Mouse (Mus musculus): ENCODE data around the gene Ube2d3.
A peak's percentile ranks its signal among the peaks of the same experiment; 100 is the strongest.

The Ube2d3 gene

DNA sequence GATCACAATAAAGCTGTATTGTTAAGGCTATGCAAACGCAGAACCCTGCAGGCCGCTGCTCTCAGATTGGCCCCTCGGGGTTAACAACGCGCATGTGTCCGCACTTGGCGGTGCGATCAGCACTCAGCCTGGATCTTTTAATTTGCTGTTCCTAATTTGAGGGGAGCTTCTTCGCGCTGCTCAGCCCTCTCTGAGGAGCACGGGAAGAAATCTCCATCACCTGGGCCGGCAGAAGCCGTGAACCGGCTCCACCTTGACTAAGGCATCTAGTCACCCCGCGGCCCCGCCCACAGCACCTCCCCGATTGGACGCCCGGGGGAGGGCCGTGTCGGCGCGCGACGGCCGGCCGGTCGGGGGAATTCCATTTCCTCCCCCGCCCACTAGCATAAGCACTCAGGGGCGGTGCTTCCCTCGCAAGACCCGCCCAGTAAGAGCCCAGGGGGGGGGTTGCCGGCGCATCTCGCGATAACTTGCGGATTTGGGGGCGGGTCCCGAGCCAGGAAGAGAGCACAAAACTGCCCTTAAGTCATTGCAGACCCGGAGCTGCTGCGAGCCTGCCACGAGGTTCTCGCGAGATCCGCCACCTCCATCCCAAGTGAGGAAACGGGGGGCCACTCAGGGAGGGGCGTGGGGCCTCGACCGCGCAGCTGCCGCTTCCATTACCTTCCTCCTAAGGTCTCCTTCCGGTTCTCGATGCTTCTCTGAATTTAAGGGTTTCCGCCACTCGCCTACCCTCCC, at the start of gene Ube2d3:
Ube2d3 (plus strand) TSS at position 392 of the 738 bp plus-strand sequence.
- peak; percentile 100 for DNase-seq

DNA sequence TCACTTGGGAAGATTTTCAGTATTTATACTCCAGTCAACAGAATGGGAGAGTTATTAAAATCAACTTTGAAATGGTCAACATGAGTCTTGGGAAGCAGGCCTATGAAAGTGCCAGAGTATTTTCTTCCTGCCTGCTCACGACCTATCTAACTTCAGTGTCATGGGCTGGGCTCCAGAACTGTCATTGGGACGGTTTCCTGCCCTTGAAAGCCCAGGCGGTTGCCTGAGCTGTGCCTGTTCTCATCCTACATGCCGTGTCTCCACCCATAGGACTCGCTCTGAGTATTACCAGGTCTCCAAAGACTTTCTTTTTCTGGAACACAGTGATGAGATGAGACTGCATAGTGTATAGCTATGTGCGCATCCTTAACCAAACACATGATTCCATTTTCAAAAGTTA, 44.8 kb upstream of the Ube2d3 start:
- no peak for DNase-seq

DNA sequence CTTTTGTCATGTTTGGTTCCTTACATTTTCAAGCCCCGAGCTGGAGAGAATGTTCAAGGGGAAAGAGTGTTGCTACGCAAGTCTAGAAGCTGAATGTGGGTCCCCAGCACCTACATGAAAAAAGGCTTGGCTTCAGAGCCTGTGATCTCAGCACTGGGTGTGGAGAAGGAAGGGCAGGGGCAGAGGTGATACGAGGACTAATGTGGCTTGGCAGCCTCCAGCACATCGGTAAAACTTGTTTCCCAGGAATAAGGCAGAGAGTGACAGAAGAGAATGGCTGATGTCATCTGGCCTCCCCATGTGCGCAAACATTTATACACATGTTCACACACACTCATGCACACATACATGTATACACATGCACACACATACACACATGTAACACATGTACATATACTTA, 42.9 kb upstream of the Ube2d3 start:
- no peak for DNase-seq

DNA sequence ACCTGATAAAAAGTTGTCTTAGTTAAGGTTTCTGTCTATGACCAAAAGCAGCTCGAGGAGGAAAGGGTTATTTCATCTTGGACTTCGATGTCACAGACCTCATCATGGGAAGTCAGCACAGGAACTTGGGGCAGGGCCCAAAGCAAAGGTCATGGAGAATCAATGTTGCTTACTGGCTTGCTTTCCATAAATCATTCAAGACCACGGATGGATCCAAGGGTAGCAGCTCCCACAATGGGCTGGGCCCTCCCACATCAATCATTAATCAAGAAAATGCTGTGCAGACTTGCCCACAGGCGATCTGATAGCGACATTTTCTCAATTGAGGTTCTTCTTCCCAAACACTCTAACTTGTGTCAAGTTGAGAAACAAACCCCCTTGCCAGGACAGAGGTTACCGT, 41.9 kb upstream of the Ube2d3 start:
- peak; percentile 75 for DNase-seq

DNA sequence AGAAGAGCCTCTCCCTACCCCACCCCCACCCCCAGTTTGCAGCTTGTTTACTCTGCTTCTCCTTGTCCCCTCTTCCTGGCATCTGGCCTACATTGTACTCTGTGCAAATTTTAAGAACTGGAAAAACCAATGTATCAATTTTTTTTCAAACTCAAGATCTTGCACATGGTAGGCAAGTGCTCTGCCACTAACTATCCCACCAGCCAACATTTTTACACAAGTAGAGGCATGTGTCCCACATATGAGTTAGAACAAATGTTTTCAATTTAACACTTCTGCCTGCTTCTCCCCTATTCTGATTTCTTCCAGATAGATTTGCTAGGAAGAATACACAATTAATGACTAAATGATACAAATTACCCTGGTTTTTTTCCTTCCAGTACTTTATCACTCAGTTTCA, 40.8 kb upstream of the Ube2d3 start:
- DNase-seq = no peak

DNA sequence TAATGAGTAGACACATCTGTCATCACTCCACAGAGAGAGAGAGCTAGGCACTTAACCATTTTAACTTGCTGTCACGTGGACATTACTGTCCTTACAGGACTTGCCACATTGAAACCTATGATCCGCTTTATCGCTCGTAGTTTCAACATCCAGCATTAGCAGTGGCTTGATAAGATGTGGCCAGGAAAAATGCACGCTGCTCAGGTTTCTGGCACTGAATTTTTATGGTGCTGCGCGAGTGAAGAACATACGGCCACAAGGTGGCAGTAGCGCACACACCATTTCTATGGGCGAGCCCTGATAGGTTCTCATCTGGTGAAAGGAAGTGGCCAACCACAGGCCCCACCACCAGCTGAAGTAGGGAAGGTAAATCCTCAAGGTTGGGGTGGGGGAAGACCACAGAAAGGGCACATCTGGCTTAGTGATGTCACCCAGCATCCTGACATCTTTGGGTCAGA, 35.7 kb upstream of the Ube2d3 start:
- DNase-seq = peak; percentile 78

DNA sequence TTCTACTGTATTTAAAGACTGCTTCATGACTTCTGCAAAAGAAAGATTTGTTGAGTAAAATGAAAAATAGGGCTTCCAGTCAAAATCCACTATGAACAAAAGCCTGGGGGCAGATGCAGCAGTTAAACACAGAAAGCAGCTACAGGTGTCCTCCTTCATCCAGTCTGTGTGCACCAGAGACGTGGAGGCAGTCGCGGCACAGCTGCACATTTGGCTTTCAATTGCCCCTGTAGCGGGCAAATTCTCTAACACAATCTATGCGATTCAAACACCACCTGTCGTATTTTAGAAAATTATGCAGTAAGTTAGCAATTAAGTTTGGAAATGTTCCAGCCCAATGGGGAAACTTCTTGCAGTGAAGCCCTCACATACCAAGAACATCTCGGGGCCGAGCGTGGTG, 34.7 kb upstream of the Ube2d3 start:
- DNase-seq = no peak

DNA sequence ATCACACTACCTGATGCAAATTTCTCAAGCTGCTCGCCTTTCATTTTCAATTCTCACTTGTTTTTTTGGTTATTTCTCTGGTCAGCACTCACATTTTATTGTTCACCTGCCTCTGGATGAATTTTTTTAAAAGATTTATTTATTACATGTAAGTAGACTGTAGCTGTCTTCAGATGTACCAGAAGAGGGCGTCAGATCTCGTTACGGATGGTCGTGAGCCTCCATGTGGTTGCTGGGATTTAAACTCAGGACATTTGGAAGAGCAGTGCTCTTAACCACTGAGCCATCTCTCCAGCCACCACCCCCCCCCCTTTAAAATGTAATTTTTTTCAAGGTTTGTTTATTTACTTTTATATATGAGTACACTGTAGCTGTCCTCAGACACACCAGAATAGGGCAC, 34.1 kb upstream of the Ube2d3 start:
- DNase-seq = no peak

DNA sequence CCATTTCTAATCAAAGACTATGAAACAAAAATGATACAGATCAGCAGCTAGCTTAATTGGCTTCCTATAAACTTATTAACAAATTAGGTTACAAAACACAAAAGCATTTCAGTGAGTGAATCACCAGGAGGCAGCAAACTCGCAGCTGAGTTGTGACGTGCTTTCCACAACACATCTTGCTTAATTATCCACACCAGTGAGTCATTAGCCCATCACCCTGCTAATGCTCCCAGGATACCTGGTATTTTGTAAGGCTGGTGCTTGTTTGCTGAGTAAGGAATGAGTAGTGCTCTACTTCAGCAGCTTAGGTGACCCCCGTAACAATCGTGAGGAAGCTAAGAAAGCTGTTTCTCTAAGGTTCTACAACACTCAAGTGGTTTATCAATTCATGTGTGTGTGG, 33.4 kb upstream of the Ube2d3 start:
- DNase-seq = no peak

DNA sequence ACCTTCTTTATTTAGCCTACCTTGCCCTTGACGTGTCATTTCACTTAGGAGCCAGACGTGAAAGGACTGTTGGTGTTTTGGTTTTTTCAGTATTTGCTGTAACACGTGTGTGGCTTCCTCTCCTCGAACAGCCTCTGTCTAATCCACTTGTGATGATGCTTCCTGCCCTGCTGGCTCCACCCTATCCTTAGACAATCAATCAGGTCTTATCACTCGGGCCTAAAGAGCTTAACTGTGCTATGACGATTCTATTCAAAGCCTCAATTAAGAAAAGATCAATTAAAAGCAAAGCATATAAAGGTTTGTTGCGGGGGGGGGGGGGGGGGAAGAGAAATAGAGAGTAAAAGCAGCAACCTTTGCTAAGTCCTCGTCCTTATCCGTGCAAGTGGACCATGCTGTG, 30.6 kb upstream of the Ube2d3 start:
- DNase-seq = no peak

DNA sequence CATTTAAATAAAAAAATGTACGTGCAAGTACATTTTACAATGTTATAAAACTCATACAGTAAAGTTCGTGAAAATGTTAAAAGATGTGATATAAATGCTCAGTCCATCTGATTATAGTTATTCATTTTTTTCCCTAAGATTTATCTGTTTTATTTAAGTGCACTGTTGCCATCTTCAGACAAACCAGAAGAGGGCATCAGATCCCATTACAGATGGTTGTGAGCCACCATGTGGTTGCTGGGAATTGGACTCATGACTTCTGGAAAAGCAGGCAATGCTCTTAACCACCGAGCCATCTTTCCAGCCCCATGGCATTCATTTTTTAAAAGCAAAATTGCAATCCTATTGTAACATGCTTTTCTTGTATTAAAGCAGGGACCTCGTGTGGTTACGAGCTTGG, 28.7 kb upstream of the Ube2d3 start:
- DNase-seq = no peak

DNA sequence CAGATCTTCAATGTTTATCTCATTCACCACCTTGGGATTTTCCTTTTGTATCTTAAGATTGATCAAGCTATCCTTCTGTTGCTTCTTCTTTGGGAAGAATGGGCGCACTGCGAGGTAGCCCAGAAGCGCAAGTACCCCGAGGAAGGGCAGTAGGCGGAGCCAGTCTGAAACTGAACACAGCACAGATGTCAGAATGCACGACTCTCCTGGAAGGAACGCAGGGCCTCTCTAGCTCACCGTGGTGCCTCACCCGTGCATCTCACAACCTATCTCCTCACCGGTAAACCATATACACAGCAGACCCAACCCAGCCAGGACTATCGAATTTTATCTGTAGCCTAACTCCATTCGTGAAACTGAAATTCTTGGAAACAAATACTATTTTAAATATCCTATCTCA, 26.9 kb upstream of the Ube2d3 start:
- DNase-seq = no peak

DNA sequence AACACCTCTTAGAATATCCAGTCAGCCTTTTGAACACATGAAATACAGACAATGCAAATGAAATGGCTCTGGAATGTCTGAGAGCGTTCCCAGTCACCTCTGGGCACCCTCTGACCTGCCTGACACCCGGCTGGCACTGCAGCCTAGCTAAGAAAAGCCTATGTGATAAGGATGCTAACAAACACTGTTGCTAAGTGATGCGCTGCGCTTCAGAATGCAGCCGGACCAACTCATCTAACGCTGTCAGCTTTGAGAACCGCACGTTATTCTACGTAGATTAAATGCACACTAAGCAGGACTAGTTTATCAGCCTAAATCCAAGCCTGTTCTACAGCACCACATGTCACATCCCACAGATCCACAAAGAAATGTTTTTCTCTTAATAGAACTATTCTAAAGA, 26.1 kb upstream of the Ube2d3 start:
- no peak for DNase-seq

DNA sequence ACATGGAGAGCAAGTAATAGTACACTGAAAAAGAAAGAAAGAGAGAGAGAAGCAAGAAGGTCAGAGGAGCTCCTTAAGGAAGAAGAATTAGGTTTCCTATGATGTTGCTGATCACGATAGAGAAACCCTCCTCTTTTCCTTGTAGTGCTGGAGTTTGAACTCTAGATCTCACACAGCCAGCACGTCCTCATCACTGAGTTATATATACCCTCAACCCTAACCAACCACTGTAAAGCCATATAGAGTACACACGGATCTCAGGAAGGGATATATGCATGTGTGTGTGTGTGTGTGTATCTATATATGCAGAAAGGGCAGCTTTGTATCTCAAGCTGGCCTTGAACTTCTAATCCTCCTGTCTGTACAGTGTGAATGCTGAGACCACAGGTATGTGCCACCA, 20.7 kb upstream of the Ube2d3 start:
- no peak for DNase-seq

DNA sequence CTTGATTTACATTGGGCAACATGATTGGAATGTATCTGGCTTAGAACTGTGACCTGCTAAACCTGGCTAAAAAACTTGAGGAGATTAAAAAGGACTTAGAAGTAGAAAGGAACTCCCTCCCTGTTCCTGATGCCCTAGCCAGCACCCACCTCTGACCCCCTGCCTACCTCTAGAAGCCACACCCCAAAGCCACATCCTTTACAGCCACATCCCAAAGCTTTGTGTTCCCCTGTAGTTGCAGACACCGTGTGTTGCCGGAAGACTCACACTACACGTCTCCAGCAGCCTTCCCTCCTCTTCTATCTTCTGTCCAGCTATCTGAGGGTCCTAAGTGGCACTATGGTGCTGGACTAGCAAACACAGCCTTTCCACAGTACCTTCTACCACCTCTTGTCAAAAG, 20.1 kb upstream of the Ube2d3 start:
- DNase-seq = no peak

DNA sequence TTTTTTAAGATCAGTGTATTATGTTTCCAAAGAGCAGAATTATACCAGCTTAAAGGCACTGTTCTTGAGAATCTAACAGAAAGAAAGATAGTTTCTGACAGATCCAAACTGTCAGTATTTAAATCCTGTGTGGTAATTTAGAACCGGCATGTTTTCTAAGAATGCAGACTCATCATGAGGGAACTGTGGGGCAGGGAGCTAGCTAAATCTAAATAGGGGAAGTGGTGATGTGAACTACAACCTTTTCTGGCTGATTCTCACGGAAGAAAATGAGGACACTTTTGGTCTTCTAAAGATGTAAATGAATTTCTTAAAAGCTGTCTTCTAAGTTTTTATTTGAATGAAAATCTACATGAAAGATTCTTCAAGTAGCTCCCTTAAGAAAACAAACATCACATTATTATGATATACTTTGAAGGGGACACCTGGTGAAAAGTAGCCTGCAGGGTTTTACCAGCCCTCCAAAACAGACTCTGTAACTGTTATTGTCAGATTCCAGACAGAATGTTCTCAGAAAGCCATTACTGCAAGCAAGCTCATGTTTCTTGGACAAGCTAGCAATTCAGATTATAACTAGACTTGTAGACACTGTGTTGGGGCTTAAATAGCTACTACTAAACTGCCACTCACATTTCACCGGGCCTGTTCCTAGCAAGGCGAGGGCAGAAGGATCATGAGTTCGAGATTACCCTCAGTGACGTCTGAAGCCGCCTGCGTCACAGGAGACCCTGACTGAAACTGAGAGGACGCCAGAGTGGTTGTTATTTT, 17.2 kb upstream of the Ube2d3 start:
- DNase-seq = no peak

DNA sequence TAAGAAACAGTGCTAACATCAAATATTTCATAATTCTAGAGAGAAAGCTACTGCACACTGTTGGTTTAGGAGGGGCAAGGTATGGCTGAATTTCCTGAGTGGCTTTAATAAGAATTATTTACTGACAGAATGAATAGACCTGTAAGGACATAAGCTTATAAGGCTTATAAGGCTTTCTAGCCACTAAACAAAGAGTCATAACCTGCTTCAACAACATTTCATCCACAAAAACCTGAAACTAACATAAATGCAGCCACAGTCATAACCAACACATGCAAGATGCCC, 16.7 kb upstream of the Ube2d3 start:
- DNase-seq = no peak

DNA sequence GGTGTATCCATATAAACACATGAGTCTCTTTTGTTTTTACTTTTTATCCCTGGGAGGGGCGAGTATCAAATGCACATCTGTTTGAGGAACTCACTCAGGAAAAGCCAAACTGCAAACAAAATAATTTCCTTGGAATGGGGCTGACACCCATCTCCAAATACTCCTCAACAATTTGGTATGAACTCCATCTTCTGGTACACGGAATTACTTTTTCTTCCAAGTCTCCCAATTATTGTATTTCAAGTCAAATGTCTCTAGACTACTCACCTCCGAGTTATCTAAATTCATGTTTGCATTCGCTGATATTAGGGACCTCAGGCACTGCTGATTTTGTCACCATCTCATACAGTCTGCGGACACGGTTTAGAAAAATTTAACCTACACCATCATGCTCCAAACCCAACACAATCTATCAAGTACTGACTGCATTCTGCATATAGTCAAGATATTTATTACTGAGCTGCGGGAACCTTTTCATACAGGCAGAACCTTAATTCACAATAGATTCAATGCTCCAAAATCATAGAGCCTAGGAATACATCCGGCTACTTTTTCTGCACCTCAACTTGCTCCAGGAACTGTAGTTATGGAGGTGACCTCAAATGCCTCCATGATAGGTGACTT, 15.6 kb upstream of the Ube2d3 start:
- DNase-seq = no peak

DNA sequence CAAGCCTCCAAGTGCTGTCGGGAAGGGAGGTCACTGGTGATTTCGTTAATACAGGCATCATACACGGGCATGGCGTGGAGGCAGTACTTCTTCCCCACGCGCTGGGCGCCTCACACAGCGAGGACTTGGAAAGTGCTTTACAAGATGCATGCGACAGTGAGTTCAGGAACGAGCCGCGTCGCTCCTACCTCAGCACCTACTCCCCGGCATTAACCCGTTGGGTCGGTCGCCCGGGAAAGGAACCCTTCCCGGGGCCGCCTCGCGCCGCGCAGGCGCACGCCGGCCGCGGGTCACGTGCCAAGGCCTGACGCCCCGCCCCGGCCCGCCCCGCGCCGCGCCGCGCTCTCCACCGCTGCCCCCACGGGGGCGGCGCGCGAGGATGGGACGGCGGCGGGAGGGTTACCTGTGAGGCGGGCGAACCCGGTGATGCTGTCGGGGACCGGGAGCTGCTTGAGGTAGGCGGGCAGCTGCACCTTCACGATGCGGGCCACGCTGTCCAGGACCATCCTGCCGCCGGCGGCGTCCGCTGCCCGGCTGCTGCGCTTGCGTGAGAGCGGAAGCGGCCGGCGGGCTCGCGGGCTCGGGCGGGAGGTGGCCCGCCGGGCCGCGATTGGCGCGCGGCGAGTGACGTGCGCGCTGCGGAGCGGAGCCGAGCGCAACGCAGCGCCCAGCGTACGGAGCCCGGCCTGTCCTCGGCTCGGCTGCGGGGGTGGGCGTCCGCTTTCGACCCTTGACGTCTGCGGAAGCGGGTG, 14.9 kb upstream of the Ube2d3 start:
- DNase-seq = peak; percentile 83

DNA sequence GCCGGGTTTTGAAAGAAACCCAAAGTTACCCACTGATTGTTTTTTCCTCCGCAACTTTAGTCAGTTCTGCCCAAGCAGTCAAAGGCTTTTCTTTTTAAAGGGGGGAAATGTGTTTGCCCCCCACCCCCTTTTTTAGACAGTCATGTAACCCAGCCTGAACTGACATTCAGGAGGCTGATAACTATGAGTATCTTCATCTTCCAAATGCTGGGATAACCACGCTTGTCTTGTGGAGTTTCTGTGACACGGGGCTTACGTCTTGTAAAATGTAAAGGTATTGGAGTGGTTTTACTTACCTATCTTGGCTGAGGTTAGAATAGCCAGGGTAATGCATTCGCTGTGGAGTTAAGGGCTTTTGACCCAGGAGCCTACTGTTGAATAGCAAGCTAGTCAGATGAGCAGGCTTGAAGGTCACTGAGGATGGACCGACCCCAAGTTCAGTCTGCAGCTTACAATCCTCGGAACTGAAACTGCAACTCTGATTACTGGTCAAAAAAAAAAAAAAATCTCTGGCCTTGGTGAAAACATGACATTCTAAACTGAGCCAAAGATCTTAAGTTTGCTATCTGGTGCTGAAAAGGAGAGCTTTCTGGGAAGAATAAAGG, 14.2 kb upstream of the Ube2d3 start, which contains the start of gene Cisd2:
Cisd2 (minus strand) TSS at position 318 of the 605 bp plus-strand sequence.
- DNase-seq = peak; percentile 48

DNA sequence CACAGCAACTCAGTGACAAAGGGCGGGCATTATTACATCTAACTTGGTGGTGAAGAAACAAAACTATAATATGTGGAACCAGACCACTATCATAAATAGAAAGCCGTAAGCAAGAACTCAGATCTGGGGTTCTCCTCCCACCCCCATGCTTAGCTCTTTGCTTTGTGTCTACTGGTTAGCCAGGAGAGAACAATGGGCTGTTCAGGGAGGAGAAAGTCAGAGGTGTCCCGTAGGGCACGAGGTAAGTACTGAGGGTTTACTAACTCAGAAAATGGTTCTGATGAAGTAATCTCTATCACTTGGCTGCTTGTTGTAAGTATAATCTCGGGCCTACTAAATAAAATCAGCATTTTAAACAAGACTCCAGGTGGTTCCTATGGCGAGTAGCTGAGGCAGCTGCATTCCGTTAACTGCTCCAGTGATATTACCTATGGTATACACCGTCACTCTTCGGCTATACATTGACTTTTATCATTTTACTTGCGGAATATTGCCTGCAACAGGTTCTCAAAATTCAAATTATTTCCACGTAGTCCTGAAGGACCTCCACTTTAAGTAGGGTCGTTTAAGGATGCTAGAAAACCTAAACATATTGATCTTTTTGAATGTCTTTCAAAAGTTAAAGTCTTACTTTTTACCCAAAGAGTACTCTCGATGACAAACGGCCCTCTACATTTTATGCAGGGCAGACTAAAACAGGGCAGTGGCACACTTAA, 890 bp upstream of the Ube2d3 start:
- no peak for DNase-seq

DNA sequence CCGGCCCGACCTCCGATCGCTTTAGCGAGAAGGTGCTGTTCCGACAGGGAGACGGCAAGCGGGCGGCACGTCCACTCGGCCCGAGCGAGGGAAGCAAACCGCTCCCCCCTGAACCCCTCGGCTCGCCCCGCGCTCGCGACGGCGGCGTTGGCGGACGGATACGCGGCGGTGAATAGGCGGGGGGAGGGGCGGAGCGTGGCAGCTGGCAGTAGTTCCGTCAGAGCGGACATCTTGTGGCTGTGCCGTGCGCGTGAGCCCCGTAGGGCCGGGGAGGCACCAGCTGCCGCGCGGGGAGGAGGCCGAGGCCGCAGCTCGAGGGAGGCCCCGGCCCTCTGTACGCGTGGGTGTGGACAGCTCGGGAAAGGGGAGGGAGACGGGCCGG, 573 bp downstream of the Ube2d3 start:
- peak; percentile 91 for DNase-seq
